Mouse (Mus musculus): Measurements from ENCODE around the gene Zbtb48.

Zbtb48 gene

DNA sequence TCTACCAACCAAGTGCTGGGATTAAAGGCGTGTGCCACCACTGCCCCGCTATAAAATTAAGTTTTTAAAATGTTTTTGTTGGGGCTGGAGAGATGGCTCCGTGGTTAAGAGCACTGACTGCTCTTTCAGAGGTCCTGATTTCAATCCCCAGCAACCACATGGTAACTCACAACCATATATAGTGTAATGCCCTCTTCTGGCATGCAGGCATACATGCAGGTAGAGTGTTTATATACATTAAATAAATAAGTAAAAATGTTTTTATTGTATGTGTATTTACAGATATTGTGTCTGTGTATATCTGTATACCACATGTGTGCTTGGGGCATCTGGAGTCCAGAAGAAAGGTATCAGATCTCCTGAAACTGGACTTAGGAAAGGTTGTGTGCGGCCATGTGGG is 26.1 kb downstream of the Zbtb48 start:
- DNase-seq (ENCODE audit: low spot score): no peak

DNA sequence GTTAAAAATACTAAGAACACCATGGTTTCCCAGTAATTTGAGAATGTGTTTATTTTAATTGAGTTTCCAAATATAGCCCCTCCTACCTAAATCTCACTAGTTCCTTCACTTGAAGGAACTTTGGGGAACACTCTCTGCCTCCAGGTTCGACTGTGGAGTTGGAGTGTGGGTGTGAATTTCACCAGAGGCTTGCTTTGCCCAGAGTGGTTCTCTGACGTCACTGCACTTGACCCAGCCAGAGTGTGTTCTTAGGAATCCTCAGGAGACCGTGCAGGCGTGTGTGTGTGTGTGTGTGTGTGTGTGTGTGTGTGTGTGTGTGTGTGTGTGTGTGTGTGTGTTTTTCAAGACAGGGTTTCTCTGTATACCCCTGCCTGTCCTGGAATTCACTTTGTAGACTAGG is 26.6 kb downstream of the Zbtb48 start:
- no peak for DNase-seq (ENCODE audit: low spot score)

DNA sequence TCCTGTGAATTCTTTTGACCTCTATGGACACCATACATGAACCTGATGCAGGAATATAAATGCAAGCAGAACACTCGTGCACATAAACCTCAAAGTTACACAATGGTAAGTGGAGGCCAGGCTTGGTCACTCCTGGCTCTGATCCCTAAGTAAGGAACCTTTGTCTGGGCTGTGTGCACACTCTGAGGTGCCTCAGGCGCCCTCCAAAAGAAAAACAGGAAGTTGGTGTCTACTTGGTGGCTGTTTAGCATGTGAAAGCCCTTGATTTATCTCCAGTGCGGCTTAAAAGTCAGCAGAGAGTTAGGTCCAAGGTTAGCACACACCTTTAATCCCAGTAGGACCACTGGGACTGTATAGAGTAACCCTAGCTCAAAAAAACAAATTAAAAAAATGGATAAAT is 28.0 kb downstream of the Zbtb48 start:
- no peak for DNase-seq (ENCODE audit: low spot score)

DNA sequence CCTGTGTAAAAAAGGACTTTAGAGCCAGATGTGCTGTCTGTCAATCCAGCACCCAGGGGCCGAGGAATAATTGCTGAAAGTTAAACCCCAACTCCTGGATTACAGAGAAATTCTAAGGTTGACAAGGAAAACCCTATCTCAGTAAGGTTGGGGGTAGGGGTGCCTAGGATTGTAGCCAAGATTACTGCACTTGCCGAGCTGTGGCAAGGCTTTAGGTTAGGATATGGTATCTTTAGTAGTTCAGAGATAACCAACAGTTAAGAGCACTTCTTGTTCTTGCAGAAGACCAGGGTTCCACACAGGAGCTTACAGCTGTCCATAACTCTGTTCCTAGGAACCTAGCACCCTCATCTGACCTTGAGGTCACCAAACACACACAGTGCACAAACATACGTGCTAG is 29.8 kb downstream of the Zbtb48 start:
- DNase-seq (ENCODE audit: low spot score): no peak

DNA sequence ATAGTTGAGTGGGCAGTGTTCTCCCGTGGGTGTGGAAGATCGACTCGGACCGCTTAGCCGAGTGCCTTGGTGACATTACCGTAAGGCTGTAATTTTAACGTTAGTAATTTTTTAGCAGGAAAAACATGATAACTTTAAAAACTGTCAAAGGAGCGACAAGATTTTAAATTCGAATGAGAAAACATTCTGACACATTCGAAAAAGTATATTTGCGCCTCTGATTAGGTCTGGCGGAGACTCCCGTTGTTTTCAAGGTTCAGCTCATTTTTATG is 30.6 kb downstream of the Zbtb48 start:
- DNase-seq (ENCODE audit: low spot score): no peak

DNA sequence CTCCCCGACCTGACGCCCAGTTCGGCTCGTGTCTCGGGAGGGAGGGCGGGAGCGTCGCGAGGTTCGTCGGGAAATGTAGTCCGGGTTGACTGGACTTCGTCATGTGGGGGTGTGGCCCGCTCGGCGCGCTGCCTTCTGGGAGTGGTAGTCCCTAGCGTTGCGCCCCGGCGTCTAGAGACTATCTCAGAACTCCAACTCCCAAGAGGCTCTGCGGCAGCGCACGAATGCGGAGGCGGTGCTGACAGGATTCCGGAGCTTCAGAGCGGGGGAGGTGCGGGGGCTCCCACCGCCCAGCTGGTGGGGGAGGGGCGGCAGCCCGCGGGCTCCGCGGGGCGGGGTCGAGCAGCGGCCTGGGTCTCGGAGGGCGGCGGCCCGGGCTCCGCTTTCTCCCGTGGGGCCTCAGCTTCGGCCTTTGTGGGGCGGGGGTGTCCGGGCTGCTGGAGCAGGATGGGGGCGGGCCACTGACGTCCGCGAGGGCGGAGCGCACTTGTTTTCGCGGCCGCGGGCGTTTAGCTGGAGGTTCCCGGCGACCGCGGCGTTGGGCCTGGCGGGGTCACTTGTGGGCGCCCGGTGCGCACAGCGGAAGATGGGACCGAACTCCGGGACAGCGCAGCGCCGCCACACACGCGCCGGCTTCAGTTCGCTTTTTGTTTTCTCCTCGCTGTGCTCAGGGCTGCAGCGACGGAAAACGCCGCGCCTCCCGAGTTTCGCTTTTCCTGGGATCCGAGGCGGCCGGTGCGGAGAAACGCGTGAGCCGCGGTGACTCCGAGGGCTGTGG is 31.1 kb downstream of the Zbtb48 start, which contains the start of gene Phf13:
Gene Phf13 (minus strand): TSS at position 86 of the 778 bp plus-strand sequence.
- DNase-seq (ENCODE audit: low spot score): peak; percentile 98

DNA sequence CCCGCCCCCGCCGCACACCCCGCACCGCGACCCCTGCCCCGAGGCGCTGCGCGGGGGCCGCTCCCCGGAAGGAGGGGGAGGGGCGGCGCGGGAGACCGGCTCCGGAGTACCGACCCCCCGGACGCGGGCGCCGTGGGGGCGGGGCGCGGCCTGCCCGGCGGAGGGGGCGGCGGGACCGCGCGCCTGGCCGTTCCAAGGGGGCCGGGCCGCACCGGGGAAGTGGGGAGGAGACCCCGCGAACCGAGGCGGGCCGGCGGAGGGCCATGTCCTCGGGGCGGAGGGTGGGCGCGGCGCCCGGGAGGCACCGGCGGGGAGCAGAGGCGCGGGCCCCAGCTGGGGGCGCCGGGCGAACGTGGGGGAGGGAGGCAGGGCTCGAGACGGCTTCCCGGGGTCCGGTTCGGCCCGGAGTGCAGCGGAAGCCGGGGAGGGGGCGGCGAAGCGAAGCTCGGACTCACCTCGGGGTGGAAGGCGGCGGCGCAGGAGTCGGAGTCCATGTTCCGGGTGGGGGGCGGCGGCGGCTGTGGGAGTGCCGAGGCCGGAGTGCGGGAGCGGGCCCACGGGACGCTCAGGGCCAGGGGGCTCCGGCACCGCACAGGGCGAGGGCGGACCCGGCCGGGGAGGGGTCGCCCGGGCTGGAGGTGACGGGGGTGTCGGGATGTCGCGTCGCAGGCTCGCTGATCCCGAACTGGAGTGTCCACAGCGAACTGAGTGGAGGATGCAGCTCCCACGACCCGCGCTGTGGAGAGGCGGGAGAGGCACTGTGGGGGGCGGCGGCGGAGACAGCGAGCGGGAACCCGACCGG is 31.9 kb downstream of the Zbtb48 start:
- DNase-seq (ENCODE audit: low spot score): peak; percentile 56

DNA sequence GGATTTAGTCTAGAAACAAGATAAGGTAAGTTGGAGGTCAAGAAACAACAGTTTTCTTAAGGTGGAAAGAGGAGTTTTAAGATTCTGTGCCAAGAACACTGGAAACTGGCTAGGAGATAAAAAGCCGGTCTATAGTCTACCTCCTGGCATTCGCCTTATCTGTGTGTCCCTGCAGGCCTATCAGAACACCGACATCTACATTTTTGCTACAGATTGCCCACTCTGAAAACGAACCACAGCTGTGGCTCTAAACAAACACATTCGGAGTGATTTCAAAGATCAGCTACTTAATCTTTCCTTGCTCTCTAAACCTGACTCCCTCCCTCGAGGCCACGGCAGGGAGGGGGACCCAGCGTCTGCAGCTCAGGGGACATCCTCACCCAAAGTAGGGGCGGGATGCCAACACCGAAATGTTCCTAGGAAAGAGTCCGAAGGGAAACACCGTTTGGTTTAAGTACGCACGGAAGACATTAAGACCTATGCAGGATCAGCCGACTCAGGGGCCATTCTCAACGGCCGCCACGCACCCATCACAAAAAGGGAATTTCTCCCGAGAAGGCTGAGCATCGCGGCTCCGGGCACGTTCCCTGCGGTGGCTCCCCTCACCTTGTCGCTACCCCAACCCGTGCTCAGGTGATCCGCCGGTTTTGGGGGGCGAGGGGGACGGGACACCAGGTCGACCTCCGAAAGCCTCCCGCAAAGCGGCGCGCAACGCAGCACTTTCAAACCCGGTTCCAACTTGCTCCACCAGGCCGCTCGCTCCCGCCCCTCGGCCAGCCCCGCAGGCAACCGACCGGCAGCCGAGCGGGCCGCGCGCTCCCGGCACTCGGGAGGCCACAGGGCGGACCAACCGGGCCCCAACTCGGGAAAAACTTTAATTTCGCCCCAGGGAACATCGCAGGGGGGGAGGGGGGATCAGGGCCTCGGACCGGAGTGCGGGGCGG is 33.0 kb downstream of the Zbtb48 start:
- peak; percentile 62 for DNase-seq (ENCODE audit: low spot score)

DNA sequence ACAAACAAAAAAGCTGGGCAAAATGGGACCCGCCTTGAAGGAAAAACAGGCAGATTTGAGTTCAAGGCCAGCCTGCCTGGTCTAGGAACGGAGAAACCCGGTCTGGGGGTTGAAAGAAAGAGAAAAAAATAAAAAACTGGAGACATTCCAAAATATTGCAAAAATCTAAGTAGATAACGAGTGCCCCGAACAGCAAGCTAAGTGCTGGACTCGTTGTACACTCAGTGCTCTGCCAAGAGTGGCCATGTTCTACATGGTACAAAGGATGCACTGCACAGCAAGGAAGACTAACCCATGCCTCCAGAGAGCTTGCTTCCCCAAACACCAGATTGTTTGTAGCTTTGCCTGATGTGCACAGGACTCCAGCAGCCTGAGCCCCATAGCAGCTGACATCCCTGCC is 34.4 kb downstream of the Zbtb48 start:
- DNase-seq (ENCODE audit: low spot score): no peak

DNA sequence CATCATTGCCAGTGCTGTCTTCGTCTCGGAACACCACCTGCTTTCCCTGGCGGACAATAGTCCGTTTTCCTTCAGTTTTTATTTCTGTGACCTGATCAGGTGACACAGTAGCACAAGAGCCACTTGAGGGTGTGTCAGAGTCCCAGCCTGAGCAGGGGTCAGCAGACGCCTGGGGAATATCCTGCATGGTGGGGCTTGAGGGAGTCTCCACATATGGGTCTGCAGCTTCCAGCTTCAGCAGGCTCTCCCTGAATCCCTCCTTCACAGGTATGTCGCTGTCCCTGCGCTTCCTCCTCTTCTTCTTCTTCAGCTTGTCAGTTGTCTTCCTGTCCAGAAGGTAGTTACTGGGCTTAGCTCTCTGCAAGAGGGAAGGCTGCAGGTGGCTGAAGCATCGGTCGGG is 35.4 kb downstream of the Zbtb48 start:
- no peak for DNase-seq (ENCODE audit: low spot score)

DNA sequence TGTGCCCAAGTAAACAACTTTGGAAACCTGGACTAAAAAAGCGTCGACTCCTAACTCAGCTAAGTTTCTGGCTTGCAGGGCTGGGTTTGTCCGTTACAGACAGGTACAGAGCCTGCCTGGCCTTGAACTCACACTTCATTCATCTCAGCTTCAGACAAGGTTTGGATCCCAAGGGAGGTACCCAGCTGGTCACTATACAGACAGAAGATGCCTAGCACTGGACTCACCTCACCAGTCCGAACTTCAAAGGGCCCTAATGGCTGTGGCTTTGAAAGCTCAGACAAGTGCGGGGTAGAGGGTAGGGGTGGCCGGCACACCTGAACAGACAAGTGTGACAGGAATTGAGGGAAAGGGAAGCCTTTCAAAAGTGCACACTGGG is 38.4 kb downstream of the Zbtb48 start:
- no peak for DNase-seq (ENCODE audit: low spot score)

DNA sequence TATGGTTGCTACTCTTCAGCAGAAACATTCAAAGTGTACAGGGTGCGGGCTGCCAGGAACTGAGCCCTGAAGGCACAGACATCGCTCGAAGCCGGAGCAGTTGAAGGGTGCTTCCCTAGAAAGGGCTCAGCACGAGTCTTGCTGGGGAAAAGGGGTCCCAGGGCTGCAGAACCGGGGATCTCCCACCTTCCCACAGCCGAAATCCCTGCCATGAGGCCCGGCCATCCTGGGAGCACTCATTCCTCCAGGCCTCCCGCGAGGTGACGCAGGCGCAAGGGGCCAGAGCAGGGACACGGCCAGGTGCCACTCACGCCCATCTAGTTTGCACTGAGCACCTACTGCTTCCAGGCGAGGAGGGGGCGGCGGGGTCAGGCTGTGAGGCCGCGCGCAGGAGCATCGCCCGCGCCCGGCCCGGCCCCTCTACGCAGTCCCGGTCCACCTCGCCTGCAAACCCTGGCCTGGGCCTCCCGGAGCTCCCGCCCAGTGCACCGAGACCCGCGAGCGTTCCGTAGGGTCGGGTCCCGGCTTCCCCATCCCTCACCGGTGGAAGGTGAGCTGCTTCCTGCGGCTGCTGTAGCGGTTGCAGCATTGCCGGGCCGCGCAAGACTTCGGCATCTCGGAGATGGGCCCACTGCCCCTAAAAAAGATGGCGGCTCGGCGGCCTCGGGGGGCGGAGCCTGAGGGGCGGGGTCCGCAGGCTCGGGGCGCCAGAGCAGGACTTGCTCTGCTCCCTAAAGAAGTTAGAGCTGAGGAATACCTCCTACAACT is 38.9 kb downstream of the Zbtb48 start, which contains the start of gene Thap3:
Gene Thap3 (minus strand): TSS at position 656 of the 768 bp plus-strand sequence.
- peak; percentile 85 for DNase-seq (ENCODE audit: low spot score)

DNA sequence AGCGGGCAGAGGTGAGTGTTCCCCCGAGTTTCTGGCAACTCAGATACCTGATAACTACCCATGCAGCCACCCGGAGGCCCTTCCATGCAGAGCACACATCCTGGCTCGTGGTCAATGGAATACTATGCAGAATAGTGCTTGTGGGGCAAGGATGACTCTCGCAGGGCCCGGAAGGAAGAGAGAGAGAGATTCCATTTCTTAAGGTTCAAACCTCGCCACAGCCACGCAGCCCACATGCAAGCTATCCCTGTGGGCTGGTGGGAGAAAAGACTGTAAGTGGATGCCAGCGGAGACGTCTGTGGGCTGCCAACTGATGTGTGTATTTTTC is 39.5 kb downstream of the Zbtb48 start:
- no peak for DNase-seq (ENCODE audit: low spot score)

DNA sequence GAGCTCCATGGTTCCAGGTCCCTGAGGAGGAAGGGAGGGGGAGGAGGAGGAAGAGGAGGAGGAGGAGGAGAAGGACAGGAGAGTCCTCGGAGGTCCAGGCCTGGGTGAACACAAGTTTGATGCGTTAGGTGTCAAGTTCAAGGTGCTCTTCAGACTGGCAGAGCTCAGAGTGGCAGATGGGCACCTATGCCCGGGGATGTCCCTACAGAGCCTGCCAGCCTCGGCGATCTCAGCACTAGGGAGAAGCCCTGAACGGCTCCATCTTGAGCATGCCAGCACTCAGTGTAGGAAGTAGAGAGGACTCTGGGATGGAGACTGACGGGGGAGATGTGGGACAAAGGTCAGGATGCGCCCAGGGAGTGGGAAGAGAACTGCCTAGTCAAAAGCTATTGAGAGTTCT is 40.8 kb downstream of the Zbtb48 start:
- no peak for DNase-seq (ENCODE audit: low spot score)

DNA sequence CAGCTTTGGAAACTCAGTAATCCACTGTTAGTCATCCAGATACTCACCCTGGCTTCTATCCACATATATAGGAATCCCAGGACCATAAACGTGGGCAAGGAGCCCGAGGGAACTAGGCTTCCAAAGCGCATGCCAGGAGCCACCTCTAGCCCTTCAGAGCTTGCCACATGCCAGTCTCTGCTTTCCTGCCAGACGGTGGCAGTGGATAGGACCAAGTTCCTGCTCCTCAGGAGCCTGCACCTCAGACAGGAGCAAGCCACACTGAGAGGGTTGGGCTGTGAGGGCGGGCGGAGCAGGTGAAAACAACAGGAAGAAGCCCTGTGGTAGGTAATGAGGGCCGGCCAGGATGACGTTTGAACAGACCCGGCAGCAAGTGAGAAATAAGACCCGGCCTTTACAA is 41.6 kb downstream of the Zbtb48 start:
- DNase-seq (ENCODE audit: low spot score): no peak

DNA sequence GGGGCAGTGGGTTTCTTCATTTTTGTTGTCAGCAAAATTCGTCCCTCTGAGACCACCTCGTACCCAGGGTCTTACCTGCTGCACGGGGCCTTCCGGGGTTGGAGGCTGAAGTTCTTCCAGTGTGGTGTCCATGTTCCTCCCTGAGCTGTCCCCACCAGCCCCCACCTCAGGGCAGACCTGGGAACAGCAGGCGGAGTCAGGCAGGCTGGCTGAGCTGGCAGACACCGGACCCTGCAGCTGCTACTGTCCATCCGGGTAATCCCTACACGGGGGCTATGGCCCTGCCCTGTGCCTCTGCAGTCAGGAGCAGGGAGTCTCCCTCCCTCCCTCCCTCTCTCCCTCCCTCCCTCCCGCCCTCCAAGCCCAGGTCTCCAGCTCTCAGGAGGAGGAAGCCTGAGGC is 43.9 kb downstream of the Zbtb48 start:
- DNase-seq (ENCODE audit: low spot score): no peak

DNA sequence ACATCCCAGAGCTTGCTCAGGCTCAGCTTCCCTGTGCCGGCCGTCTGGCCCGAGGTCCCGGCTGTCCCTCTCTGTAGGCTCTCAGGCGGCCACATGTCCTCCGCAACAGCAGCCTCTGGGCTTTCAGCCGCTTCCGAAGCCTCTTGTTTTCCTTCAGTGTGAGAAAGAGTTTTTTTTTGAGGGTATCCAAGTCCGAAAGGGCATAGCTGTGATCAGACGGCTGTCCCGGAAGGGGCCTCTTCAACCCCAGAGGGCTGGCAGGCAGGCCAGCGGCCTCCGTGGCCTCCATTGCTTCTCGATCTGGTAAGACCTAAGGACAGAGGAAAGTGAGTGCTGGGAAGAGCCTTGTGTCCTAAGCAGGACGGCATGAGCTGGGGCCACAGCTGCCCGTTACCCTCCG is 44.4 kb downstream of the Zbtb48 start:
- no peak for DNase-seq (ENCODE audit: low spot score)

DNA sequence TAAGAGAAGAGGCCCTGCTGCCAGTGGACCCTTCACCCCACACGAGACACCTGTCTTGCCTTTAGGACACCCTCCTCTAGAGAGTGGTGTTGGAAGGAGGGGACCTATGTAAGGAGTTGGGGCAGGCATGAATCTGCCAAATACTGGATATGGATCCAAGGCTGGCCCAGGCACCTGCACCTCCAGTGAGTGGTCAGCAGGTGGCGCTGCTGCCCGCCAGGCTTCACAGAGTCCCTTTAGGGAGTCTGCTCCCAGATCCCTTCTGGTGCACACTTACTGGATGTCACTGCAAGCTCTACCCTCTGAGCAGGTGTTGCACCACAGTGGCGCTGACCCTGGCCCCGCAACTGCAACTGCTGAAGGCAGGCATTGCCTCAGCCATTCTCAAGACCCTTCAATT is 46.1 kb downstream of the Zbtb48 start:
- peak; percentile 83 for DNase-seq (ENCODE audit: low spot score)

DNA sequence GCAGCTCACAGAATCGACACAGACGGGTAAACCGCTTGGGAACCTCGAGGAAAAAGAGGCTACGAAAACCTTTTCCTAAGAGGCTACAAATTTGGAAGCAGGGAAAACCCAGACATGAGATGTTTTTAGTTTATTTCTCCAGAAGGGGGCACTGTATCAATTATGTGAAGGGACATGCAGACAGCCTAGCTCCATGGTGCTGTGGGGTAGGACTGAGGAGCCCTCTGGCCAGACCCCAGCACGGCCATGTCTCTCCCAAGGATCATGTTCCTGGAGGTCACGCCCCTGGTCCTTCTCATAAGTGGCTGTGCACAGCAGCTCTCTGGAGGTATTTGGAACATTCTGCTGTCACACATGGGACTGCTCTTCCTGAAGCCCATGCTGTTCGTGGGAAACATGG is 46.8 kb downstream of the Zbtb48 start:
- no peak for DNase-seq (ENCODE audit: low spot score)

DNA sequence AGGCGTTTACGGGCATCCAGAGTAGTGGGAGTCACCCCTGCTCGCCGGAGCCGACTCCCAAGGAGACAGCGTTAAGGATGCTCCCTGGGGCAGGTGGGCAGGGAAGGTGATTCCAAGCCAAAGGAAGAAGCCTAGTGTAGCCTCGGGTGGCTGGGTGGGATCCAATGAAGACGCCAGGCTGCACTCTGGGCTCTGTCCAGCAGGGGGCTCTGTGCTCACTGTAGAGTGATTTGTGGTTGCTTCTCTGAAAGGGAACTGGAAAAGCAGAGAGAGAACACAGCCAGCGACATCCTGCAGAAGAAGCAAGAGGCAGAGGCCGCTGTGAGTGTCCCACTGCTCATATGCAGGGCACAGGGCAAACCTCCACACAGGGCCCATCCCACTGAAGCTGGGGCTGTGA is 49.7 kb downstream of the Zbtb48 start:
- peak; percentile 81 for DNase-seq (ENCODE audit: low spot score)

DNA sequence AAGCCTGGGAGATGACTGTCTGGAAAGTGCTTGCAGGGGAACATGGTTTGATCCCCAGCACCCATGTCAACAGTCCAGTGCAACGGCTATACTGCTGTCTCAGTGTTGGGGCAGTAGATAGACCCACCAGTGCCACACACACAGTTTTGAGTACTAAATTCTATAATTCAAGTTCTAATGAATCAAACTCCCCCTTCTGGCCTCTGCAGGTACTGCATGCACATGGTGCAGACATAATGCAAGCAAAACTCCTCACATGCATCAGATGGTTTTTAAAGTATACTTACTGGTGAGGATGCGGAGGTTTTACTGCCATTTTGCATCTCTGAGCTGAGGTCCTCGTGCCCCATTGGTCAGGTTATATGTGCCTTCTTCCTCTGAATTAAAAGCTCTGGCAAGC is 52.0 kb downstream of the Zbtb48 start:
- DNase-seq (ENCODE audit: low spot score): no peak
